Mouse (Mus musculus): ENCODE results near the gene Crx. TPM values are rescaled to one million over a fixed set of nuclear protein-coding genes. Genes with fewer than 3 reads are reported as not detected.
"Not testable (repeated sequence)": the region's sequence is repeated elsewhere in the genome, so short reads cannot be mapped to it uniquely, and the experiment has no call there.

Crx gene
- total RNA-seq (2021), result not detected

GRCm38 (mm10) chr7:15879756-15880155 lies at the start of gene Crx:
Gene Crx (minus strand): TSS chr7:15879968.
- no peak for DNase-seq

- peak; percentile 91 for DNase-seq
Observed at GRCm38 (mm10) chr7:15922220-15922773, 42.5 kb upstream of the Crx start, which contains the start of gene Selenow. Gene Selenow (minus strand): TSS chr7:15922402.

- no peak for DNase-seq
Observed at GRCm38 (mm10) chr7:15921796-15922195, 42.0 kb upstream of the Crx start.

GRCm38 (mm10) chr7:15920645-15921190 lies 41.0 kb upstream of the Crx start:
- no peak for DNase-seq

- no peak for DNase-seq
Observed at GRCm38 (mm10) chr7:15919947-15920346, 40.2 kb upstream of the Crx start.

GRCm38 (mm10) chr7:15918371-15918770 lies 38.6 kb upstream of the Crx start:
- no peak for DNase-seq

GRCm38 (mm10) chr7:15916996-15917395 lies 37.2 kb upstream of the Crx start:
- DNase-seq, result no peak

- no peak for DNase-seq
Observed at GRCm38 (mm10) chr7:15916134-15916723, 36.5 kb upstream of the Crx start.

GRCm38 (mm10) chr7:15915695-15916094 lies 35.9 kb upstream of the Crx start:
- DNase-seq, result not testable (repeated sequence)

- no peak for DNase-seq
Observed at GRCm38 (mm10) chr7:15914751-15915150, 35.0 kb upstream of the Crx start.

GRCm38 (mm10) chr7:15914252-15914651 lies 34.5 kb upstream of the Crx start:
- DNase-seq, result peak; percentile 65

GRCm38 (mm10) chr7:15912183-15912582 lies 32.4 kb upstream of the Crx start:
- DNase-seq, result peak; percentile 87

- no peak for DNase-seq
Observed at GRCm38 (mm10) chr7:15910521-15910920, 30.8 kb upstream of the Crx start.

GRCm38 (mm10) chr7:15907971-15908590 lies 28.3 kb upstream of the Crx start:
- no peak for DNase-seq

GRCm38 (mm10) chr7:15906602-15907001 lies 26.8 kb upstream of the Crx start:
- no peak for DNase-seq

- DNase-seq, result no peak
Observed at GRCm38 (mm10) chr7:15905861-15906260, 26.1 kb upstream of the Crx start.

GRCm38 (mm10) chr7:15901366-15902048 lies 21.7 kb upstream of the Crx start:
- DNase-seq, result no peak

- no peak for DNase-seq
Observed at GRCm38 (mm10) chr7:15894251-15894650, 14.5 kb upstream of the Crx start.

- DNase-seq, result no peak
Observed at GRCm38 (mm10) chr7:15884127-15884526, 4.4 kb upstream of the Crx start.

- no peak for DNase-seq
Observed at GRCm38 (mm10) chr7:15882317-15882716, 2.5 kb upstream of the Crx start, which contains the start of gene Crxos. Gene Crxos (plus strand): TSS chr7:15882617.

GRCm38 (mm10) chr7:15881831-15882230 lies 2.1 kb upstream of the Crx start:
- no peak for DNase-seq

GRCm38 (mm10) chr7:15881388-15881787 lies 1.6 kb upstream of the Crx start:
- DNase-seq, result no peak

GRCm38 (mm10) chr7:15864104-15864503 lies 15.7 kb downstream of the Crx start:
- DNase-seq, result no peak
